Comparison of ENCODE assay signal across 20 mouse cellular contexts in genomic region chr10:14168197-14168844, GRCm38 (mm10).
DNase-seq lines count a peak whose midpoint lies in the region; ATAC-seq lines count a peak whose summit lies in the region.
"Had no signal": no experiment of that assay in that cellular context is flagged by ENCODE, and none has a peak within 500 bp of the region (broad histone marks: within the 10 kb centered on the region; RNA-seq: fewer than 3 reads in every experiment).

No protein-coding gene starts in this region.

- no peak overlapping the region for H3K4me2 ChIP-seq in kidney, embryonic 14.5 days (replicated peaks; ENCODE audit: low read depth, low read length)
- no peak overlapping the region for H3K4me2 ChIP-seq in kidney, embryonic 16.5 days (replicated peaks; ENCODE audit: low read depth, low read length)
- H3K4me2 ChIP-seq in midbrain, embryonic 14.5 days (ENCODE audit: low read length), result no peak overlapping the region
- H3K4me2 ChIP-seq: embryonic facial prominence, embryonic 15.5 days; liver, embryonic 11.5 days had no signal

- no peak overlapping the region for H3K27ac ChIP-seq in kidney, embryonic 14.5 days (ENCODE audit: low read depth, low read length)
- H3K27ac ChIP-seq in kidney, embryonic 16.5 days (ENCODE audit: low read length), result peak overlapping the region; percentile 12; the same call in 1 of the 2 replicates
- no peak overlapping the region for H3K27ac ChIP-seq in midbrain, embryonic 14.5 days (replicated peaks; ENCODE audit: low read depth, low read length)
- H3K27ac ChIP-seq: embryonic facial prominence, embryonic 15.5 days; forebrain, embryonic 10.5 days; hindbrain, postnatal 0 days had no signal

- no peak for ATAC-seq in kidney, embryonic 14.5 days (ENCODE audit: low FRiP score, low TSS enrichment)
- peak; percentile 56 for ATAC-seq in granulocyte monocyte progenitor cell, adult 5-6 weeks (replicated peaks; ENCODE audit: poor library complexity, severe bottlenecking)
- ATAC-seq in kidney, embryonic 16.5 days (ENCODE audit: low FRiP score, low TSS enrichment), result peak; percentile 67; the same call in 1 of the 2 replicates
- ATAC-seq in midbrain, embryonic 14.5 days (ENCODE audit: low FRiP score, low TSS enrichment), result no peak
- ATAC-seq: hindbrain, postnatal 0 days; midbrain, embryonic 16.5 days had no signal

- H3K4me3 ChIP-seq in kidney, embryonic 14.5 days (ENCODE audit: low read length), result no peak overlapping the region
- H3K4me3 ChIP-seq in kidney, embryonic 16.5 days (ENCODE audit: low read length), result no peak overlapping the region
- H3K4me3 ChIP-seq in midbrain, embryonic 14.5 days (replicated peaks; ENCODE audit: low read depth, low read length), result no peak overlapping the region
- H3K4me3 ChIP-seq: embryonic facial prominence, embryonic 15.5 days; forebrain, embryonic 10.5 days had no signal

- H3K9ac ChIP-seq in kidney, embryonic 14.5 days (ENCODE audit: low read depth, low read length), result no peak overlapping the region
- no peak overlapping the region for H3K9ac ChIP-seq in kidney, embryonic 16.5 days (replicated peaks; ENCODE audit: low read length)
- no peak overlapping the region for H3K9ac ChIP-seq in midbrain, embryonic 14.5 days (replicated peaks; ENCODE audit: low read length)
- H3K9ac ChIP-seq: embryonic facial prominence, embryonic 15.5 days had no signal

- 62% methylated on average over 6 of the region's 6 CpGs for WGBS in kidney, embryonic 14.5 days
- WGBS in kidney, embryonic 16.5 days, result 59% methylated on average over 6 of the region's 6 CpGs
- WGBS in midbrain, embryonic 14.5 days, result 85% methylated on average over 6 of the region's 6 CpGs

- no peaks in the 10 kb centered on the region for H3K27me3 ChIP-seq in kidney, embryonic 14.5 days (ENCODE audit: control insufficient read depth, insufficient read depth, low read length)
- H3K27me3 ChIP-seq in kidney, embryonic 16.5 days (ENCODE audit: insufficient read depth, low read length), result no peaks in the 10 kb centered on the region
- no peaks in the 10 kb centered on the region for H3K27me3 ChIP-seq in midbrain, embryonic 14.5 days (ENCODE audit: control insufficient read depth, insufficient read depth, low read length)
- H3K27me3 ChIP-seq: embryonic facial prominence, embryonic 15.5 days had no signal

- intact Hi-C loops in gastrocnemius, postnatal 36 days (cut with DNase I), result no loop called here

- DNase-seq in adrenal gland, adult 2 months, result peak; percentile 21
- DNase-seq in adrenal gland, postnatal 36 days, result no peak
- peak; percentile 4 for DNase-seq in kidney, adult 18-20 months
- no peak for DNase-seq in midbrain, embryonic 14.5 days
- DNase-seq in gastrocnemius, postnatal 36 days, result no peak
- DNase-seq: cerebellum, postnatal 10 days; embryo, embryonic 11 days; gastrocnemius, postnatal 25 days; heart, postnatal 4 days; layer of hippocampus, postnatal 36 days; retina, postnatal 1 day; thymus, adult 18-20 months had no signal

- no peaks in the 10 kb centered on the region for H3K4me1 ChIP-seq in kidney, embryonic 14.5 days (ENCODE audit: control insufficient read depth, insufficient read depth, low read length)
- H3K4me1 ChIP-seq in kidney, embryonic 16.5 days (ENCODE audit: insufficient read depth, low read length), result no peaks in the 10 kb centered on the region
- no peaks in the 10 kb centered on the region for H3K4me1 ChIP-seq in midbrain, embryonic 14.5 days (ENCODE audit: control insufficient read depth, insufficient read depth, low read length)
- H3K4me1 ChIP-seq: embryonic facial prominence, embryonic 15.5 days had no signal

- no peaks in the 10 kb centered on the region for H3K9me3 ChIP-seq in kidney, embryonic 14.5 days (ENCODE audit: control insufficient read depth, low read length)
- H3K9me3 ChIP-seq in kidney, embryonic 16.5 days (ENCODE audit: low read length), result no peaks in the 10 kb centered on the region
- H3K9me3 ChIP-seq in midbrain, embryonic 14.5 days (ENCODE audit: control insufficient read depth, low read length), result no peaks in the 10 kb centered on the region
- H3K9me3 ChIP-seq: embryonic facial prominence, embryonic 15.5 days; forebrain, embryonic 10.5 days had no signal

- no peaks in the 10 kb centered on the region for H3K36me3 ChIP-seq in kidney, embryonic 14.5 days (ENCODE audit: control insufficient read depth, insufficient read depth, low read length)
- no peaks in the 10 kb centered on the region for H3K36me3 ChIP-seq in kidney, embryonic 16.5 days (ENCODE audit: insufficient read depth, low read length)
- no peaks in the 10 kb centered on the region for H3K36me3 ChIP-seq in midbrain, embryonic 14.5 days (ENCODE audit: control insufficient read depth, insufficient read depth, low read length)
- H3K36me3 ChIP-seq: embryonic facial prominence, embryonic 15.5 days; forebrain, embryonic 10.5 days had no signal

Comparison
In these comparisons a context has a peak if more than half of its experiments do, and no peak if none do; other contexts are left out.
1. DNase-seq: peak in adrenal gland, adult 2 months (single experiment) and kidney, adult 18-20 months (single experiment); none in adrenal gland, postnatal 36 days (0 of 2), midbrain, embryonic 14.5 days (single experiment) and gastrocnemius, postnatal 36 days (0 of 2).
2. ATAC-seq: peak in granulocyte monocyte progenitor cell, adult 5-6 weeks (single experiment) and kidney, embryonic 16.5 days (single experiment); none in kidney, embryonic 14.5 days (single experiment) and midbrain, embryonic 14.5 days (single experiment).